Mouse (Mus musculus): ENCODE results near the gene Sypl.
"Not testable (repeated sequence)": the region's sequence is repeated elsewhere in the genome, so short reads cannot be mapped to it uniquely, and the experiment has no call there.

Sypl gene

DNA sequence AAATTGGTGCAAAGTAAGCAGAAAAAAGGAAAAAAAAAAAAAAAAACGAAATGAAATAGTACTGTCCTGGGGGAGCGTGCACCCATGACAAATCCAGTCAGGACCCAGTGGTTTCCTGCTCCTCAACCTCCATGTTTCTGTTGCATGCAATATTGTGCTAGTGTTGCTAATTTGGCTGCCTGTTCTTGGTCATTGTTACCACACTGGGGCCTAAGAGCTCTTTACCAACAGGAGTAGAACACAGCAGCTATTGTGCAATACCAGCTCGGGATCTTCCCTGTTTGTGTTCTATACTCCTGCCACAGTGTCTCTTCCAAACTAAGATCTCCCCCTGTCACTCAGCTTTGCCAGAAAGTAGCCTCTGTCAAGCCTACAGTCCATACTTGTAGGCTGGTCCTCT is 9.7 kb upstream of the Sypl start:
- DNase-seq, result no peak

DNA sequence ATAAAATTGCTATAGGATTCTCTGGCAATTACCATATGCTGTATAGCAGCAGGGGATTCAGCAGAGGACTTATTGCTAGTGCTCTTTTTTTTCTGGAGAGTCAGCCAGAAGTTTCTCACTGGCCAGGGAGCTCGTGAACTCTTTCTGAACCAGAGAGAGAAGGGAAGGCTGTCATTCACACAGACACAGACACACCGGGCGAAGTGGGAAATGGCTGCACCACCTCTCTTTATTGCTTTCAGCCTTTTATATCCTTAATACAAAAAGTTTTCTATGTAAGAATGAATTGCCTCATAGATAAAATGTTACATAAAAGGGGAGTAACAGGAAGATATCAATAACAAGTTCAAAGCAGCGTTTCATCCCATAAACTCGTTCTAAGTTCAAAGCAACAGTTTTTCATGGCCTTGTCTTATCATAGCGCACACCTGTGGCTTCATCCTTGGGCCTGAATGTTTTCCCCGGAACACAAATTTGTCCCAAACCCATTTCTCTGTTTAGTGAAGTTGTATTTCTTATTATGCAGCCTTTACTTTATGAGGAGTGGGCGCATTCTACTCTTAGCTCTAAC is 8.7 kb upstream of the Sypl start:
- no peak for DNase-seq

DNA sequence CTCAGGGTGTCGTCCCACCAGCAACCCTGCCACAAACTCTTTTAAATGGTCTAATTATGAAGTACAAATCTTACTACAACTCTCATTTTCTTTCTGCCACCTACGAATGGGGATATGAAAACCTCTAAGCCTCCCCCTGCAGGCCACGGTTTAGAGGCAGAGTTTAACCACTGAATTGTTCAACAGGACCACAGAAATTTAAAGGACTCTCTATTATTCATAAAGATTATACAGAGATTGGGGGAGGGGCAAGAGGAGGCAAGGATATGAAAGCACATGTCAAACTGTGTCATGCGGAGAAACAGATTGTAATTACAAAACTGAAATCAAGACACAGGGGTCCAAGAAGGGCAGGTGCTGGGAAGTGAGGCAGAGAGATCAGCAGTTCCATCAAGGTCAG is 7.3 kb upstream of the Sypl start:
- DNase-seq, result no peak

DNA sequence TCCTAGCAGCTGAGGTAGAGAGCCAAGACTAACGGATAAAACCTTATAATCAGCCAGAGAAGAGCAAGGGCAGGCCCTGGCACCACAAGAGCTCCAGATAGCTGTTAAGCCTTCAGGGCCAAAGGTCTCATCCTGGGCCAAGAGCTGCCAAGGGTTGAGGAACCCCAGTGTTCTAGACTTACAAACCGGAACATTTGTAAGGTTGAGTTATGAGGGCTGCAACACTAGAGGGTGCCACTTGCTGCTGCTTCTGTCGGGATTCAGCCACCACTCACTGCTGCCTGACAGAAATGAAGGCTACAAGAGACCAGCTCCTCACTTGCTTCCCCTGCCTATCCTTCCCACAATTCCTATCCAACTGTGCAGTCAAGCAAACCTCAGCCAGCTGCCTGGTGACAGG is 1.3 kb upstream of the Sypl start:
- peak; percentile 42 for DNase-seq

DNA sequence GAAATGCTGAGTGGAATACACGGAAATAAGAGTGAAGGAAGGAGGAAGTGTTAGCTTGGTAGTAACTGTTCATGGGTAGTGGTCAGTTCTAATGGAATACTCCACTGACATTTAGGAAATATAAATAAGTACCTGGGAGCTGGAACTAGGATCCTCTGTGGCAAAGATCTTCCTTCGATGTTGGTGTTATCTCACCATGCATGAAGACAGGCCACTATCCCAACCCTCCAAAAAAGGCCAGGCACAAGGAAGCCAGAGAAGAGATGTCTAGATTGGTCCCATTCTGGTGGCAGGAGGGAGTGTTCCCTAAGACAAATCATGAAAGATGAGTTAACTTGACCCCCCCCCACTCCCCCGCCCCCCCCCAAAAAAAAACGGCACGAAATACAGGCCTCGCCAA is 625 bp upstream of the Sypl start:
- DNase-seq, result no peak

DNA sequence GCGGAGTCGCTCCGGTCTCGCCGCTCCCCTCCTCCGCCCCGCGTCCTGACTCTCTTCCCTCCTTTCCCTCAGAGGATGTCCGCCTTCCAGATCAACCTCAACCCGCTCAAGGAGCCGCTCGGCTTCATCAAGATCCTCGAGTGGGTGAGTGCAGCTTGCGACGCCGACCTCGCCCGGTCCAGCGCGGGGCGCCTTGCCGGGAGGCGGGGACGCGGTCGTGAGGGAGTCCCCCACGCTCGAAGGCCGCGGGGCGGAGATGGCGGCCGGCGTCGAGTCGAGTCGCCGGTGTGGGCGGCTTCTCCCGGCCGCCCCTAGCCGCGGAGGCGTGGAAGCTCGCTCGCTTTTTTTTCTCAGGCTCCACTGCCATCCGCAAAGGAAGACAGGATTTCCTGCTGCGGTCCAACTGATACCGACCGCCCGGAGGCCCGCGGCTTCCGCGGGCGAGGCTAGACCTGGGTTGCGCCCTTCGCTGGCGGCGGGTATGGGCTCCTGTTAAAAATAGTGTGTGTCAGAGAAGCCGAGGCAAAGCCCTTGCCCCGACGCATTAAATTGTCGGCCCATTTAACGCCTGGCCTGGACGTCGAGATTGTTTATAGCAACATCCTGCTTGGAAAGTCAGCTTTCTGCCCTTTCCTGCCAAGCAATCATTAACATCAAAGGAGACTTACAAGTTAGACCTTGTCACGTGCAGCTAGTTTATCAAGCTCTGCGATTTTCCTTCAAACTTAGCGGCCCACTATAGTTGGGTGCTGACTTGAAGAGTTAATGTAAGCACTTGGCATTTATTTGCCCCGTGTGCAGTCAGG is 728 bp downstream of the Sypl start:
- DNase-seq, result no peak

DNA sequence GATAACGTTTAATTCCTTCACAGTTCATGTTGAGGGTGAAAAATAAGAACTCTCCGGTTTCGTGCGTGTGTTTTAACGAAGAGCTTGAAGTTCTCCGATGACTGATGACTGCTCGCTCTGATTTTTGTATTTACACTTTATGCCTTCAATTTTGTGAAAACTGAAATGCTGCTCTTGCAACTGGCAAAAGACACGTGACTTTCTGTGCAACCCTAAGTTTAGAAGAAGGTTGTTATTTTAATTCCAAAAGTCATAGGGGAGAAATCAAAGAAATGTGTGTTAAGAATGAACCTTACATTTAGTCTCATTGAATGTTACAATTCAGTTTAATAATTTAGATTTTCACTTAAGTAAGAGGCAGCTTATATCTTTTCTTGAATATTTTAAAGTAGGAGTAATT is 1.3 kb downstream of the Sypl start:
- DNase-seq, result no peak

DNA sequence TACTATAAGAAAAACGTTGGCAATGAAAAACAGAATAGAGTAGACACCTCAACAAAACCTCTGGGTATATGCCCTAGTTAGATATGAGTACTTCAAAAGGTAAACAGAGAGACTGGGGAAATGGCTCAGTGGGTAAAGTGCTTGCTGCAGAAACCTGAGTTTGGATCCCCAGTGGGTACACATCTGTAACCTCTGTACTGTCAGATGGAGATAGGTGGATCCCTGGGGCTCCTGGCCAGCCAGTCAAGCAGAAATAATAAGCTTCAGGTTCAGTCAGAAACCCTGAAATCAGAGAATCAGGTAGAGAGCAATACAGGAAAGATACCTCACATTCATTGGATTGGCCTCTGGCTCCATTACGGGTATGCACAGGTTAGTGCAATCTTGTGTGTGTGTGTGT is 3.5 kb downstream of the Sypl start:
- DNase-seq, result no peak

DNA sequence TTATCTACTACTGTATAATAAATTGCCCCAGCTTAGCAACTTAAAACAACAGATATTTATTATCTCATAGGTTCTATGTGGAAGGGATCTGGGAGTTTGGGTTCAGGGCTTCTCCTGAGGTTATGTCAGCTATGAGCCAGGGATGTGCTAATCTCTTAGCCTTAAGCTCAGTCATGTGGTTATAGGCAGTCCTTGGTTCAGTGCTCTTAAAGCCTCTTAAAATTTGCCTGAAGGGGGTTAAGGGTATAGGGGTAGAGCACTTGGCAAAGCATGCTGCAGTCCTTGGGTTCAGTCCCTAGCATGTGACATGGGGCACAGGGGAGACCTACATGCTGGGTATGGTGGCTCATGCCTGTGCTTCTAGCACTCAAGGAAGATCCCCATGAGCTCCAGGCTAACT is 8.4 kb downstream of the Sypl start:
- DNase-seq, result no peak

DNA sequence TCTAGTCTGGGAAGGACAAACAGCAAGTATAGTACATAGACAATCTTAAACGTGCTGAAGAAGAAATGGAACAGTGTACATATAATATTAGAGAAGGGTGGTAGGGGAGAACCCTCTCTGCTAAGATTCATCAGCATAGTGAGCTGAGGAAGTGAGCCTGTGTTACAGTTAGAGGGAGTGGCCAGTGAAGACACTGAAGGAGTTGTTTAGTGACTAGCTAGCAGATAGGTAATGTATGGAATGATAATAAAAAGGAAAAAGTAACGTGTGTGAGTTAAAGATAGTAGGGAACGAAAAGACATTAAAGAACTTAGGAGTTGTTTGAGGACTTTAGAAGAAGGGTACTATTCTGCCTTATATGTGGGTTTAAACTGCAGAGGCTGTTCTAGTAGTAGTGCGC is 10.2 kb downstream of the Sypl start:
- DNase-seq, result no peak

DNA sequence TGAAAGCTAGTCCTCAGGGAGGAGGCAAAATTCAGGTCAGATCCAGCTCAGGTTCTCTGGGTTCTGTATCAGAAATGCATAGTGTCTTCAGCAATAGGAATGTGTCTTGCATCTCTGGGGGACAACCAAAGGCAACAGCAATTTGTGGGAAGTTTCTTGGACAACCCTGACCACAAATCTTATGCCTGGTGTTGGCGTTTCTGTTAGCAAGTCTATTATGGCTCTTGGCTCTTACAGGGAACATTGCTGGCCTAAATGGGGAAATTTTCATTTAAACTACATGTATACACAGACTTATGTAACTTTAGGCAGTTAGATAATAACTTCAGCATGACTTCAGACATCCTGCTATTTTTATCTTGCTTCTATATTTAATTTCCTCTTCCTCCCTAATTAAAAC is 18.6 kb downstream of the Sypl start:
- no peak for DNase-seq

DNA sequence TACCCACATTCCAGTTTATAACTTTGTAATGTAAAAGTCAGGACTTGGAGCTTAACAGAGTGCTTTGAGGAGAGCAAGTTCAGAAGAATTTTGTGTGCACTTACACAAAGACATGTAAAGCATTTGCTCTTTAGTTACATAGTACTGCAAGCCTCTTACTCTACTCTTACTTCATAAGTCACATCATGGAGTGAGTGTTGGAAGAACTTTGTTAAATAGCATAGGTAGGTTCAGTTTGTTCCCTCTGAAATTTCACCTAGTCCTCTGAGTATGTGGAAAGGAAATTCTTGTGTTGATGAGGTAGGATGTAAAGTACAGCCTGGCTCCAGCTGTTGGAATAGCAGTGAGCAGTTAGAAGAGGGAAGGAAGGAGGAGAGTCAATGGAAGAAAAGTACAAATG is 21.2 kb downstream of the Sypl start:
- DNase-seq, result no peak

DNA sequence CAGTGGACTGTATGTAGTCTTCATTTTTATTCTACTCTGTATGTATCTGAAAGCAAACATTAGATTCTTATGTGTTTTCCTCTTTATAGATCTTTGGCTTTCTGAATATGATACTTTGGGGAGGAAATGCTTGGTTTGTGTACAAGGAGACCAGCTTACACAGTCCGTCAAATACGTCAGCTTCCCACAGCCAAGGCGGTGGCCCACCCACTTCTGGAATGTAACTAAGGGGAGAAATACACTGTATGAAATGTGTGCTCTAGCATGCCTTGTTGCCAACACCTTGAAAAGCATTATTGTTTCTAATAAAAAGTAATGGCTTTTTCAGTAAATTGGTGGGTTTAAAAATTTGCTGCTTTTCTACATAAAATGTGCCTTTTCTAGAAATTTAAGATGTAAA is 21.8 kb downstream of the Sypl start:
- no peak for DNase-seq

DNA sequence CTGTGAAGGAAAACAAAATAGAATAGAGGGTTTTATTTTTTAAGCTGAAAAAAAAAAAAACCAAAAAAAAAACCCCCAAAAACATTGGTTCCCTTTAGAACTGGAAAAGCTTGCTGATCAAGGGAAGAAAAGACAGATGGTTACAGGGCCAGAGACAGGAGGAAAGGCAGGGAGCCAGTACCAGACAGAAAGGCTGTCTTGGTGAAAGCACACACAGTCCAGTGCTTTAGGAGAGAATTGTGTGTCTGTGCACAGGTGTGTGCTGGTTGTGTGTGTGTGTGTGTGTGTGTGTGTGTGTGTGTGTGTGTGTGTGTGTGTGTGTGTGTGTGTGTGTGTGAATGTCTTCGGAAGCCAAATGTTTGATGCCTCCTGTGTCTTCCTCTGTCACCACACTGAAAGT is 28.9 kb downstream of the Sypl start:
- DNase-seq, result no peak

DNA sequence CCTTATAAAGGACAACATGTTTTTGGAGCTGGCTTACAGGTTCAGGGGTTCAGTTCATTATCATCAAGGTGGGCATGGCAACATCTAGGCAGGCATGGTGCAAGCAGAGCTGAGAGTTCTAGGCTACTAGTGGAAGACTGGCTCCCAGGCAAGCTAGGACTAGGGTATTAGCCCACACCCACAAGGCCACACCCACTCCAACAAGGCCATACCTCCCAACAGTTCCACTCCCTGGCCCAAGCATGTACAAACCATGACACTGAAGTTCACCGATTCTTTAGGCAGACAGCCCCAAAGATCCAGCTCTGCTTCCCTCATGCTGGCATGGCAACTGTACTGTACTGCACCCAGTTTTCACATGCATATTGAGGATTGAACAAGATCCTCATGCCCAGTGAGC is 29.4 kb downstream of the Sypl start:
- DNase-seq, result no peak

DNA sequence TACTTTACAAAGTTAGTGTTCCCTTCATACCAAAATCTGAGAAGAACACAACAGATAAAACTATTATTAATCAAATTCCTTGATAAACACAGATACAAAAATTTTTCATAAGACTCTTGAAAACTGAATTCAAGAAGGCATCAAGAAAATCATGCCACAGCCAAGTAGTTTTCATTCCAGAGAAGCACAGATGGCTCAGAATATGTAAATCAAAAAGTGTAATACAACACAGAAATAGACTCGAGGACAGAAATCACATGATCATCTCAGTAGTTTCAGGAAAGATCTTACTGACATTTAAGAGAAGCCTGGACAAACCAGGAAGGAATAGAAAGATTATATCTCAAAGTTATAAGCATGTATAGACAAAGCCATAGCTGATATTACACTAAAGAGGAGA is 32.6 kb downstream of the Sypl start:
- no peak for DNase-seq

DNA sequence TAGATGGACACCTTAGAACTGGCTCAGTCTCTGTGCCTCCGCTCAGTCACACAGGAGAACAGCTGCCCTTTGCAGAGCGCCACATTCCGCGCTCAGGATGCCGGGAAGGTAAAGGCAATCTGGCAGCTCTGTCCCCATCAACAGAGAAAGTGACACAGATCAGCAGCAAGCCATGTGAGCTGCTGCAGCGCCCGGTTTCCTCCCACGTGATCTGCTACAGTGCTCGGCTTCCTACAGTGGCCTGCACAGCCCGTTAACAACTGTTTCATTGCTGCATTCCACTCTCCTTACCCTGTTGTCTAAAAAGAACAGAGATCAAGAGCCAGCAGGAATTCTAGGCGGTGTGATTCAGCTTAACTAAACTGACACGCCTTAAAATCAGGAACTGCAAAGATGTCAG is 36.0 kb downstream of the Sypl start:
- no peak for DNase-seq

DNA sequence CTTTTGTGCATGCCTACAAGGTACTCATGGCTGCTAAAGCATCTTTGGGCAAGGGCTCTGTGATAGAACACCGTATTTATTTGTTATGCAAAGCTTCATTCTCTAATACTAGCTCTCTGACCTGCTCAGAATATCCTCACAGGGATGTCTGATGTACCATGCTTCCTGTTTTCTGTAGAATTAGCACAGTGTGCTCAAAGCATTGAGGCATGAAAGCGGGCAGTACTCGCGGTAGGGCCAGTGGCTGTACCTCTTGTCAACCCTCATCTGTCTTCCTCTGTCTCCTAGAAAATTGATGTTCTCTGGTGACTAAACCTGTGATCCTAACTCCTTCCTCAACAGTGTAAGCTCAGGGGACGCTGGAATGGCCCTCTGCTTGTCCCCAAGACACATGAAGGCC is 40.4 kb downstream of the Sypl start:
- no peak for DNase-seq

DNA sequence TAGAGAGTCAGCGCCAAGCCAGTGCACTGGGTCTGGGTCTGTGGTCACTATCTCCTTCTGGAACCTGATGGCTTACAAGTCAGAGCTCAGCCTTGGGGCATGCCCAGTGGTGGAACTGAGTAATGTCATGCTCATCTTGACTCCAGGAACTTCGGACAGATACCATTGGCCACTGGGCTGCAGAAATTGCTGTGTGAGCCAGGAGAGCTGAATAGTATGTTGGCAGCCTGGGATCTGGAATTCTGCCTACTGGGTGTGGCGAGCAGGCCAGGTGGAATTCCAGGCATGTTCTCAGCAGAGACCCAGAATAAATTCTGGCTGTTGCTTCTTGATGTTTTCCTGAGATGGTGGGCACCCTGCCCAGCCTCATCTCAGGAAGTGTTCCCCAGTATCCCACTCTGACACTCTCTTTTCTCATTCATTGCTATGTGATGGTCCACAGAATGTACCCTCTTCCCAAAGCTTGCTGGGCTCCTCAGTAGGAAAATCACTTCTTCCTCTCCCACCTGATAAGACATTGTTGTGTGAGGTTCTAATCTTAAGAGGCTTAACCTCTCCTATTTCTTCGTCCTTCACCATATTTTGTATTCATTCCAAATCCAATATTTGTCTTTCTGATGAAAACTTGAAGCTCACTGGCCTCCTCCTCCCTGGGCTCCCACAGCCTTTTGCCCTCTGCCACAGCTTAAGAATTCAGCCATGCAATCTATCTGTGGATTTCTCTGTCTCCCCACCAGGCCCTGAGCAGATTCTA is 41.6 kb downstream of the Sypl start:
- DNase-seq, result no peak

DNA sequence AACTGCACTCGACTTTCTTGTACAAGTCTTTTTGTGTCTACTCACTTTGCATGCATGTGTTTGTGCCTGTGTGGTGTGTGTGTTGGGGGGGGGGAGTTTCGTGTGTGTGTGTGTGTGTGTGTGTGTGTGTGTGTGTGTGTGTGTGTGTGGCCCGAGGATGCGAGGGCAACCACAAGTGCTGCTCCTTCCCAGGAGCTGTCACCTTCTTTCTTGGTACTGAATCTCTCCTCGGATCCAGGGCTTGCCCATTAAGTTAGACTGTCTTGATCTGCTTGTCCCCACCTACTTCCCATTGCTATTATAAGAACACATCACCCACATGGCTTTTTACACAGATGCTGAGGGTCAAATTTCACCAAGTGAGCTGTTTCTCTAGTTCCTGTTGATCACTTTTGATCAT is 45.1 kb downstream of the Sypl start:
- no peak for DNase-seq

DNA sequence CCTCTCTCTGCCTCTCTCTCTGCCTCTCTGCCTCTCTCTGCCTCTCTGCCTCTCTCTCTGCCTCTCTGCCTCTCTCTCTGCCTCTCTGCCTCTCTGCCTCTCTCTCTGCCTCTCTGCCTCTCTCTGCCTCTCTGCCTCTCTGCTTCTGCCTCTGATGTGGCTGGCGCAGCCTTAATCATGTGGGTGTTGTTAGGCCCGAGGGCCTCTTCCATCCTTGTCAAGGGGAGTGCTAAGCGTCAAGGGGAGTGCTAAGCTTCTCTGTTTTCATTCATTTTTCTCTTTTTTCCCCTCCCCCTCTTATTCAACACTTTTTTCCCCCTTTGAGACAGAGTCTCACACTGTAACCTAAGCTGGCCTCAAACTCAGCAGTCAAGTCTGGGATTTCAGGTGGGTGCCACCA is 46.1 kb downstream of the Sypl start:
- DNase-seq, result not testable (repeated sequence)

DNA sequence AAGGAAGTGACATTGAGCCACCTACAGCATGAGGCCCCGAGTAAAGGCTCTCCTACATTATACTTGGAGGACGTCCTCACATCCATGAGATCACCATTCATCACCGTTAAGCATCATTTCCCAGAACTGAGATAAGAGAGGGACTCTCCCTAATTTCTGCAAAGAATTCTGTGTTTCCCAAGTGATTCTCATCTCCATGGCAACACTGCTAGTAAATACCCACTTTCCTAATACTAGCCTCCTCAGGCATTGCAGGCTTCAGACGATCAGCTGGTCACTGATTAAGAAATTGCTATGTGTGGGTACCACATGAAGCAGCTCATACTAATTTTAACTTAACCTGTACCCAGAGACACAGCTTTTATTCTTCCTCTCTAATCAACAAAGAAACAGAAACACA is 46.7 kb downstream of the Sypl start:
- no peak for DNase-seq

DNA sequence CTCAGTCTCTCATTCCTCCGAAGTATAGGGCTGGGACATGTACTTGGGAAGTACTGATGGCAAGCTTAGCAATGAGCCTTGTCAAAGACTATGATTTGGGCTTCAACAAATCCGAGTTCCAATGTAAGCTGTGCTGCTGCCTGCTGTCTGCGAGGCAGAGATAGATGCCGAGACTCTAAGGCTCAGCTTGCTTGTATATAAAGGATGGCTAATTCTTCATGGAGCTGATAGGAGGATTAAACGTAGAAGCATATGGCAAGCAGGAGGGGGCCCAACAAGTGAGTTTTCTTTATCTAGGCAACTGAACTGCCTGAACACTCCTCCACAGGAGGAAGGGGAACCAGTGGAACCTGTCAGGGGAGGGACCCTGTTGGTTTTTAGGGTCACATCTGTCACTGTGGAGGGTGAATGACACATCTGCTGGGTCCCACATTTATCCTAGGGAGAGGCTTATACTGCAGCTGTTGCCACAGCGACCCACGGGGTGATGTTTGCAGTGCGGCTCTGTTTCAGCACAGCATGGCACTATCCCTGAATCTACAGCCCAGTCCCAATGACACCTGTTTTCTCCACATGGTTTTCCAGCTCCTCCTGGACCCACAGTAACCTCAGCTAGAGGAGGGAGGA is 49.8 kb downstream of the Sypl start:
- no peak for DNase-seq

DNA sequence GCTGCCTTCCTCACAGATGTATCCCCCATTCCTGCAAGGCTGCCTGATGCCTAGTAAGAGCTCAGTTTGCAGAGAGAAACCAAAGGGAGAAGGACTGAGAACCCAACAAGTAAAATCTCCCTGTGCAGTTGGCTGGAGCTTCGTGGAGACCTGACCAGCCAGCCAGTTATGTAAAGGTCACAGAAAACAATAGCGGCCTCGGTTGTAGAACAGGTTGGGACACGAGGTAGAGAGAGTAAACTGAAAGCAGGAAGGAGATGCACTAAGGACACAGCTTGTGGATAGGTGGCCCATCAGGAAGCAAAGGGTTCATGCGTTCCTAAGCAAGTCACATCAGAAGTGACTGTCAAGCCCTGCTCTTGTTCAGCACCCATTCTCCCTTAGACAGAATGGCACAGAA is 52.2 kb downstream of the Sypl start:
- no peak for DNase-seq

All from embryo, embryonic 11 days (tissue).